Comparison of ENCODE assay signal across 8 mouse cellular contexts in the genomic region with DNA sequence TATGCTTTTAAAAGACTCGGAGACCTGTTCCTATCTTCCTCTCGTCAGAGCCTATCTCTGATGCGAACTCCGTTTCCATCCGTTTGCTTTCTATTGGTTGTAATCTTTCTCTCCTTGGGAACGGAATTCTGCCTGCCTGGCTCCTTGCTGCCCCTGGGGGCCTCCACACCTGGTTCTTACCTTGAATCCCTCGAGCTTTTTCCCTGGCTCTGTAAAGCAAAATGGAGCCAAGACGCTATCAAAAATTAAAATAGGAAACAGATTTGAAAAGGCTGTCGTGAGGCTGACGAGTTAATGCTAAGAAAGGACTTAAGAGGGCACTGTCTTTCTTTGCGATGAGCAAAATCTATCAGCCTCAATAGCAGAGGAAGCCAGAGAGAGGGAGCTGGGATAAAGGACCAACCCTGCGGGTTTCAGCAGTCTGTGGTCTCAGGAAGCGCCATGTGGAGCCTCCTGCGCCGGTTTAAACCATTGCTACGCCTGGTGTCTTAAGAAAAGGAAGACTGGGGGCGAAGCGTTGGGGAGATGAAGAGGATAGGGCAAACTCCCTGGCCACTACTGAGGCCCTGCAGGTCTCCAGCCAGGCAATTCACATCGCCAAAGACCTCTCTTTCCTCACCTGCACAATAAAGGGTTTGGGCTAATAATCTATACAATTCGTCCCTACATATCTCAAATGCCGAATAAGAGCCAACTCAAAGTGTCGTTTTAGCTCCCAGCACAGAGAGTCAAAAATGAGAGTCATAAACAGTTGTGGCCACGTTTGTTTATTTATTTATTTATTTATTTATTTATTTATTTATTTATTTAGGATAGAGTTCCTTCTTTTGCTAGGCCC. TPM values are rescaled to one million over a fixed set of nuclear protein-coding genes. Genes with fewer than 3 reads are reported as not detected.
A peak's percentile ranks its signal among the peaks of the same experiment; 100 is the strongest.
DNase-seq lines count a peak whose midpoint lies in the region; ATAC-seq lines count a peak whose summit lies in the region.

No protein-coding gene starts in this region.

- no peak for ATAC-seq in stomach, embryonic 16.5 days (ENCODE audit: insufficient read depth, low FRiP score)

- H3K4me3 ChIP-seq in midbrain, embryonic 10.5 days = peak overlapping the region; percentile 90
- H3K4me3 ChIP-seq in stomach, embryonic 16.5 days (replicated peaks; ENCODE audit: low read length) = peak overlapping the region; percentile 14; the same call in 1 of the 2 replicates

- intact Hi-C loops in left cerebral cortex, postnatal 4 days (cut with DNase I) = loop anchor here (10.0 kb wide), 5 partner anchors 145 to 1005 kb away; no protein-coding TSS in a partner anchor

- peaks cover 59% of the 10 kb centered on the region for H3K4me1 ChIP-seq in midbrain, embryonic 10.5 days
- peaks cover 36% of the 10 kb centered on the region for H3K4me1 ChIP-seq in stomach, embryonic 16.5 days (ENCODE audit: control insufficient read depth, insufficient read depth, low read length)

- peaks cover 1% of the 10 kb centered on the region for H3K36me3 ChIP-seq in midbrain, embryonic 10.5 days
- H3K36me3 ChIP-seq in stomach, embryonic 16.5 days (ENCODE audit: control insufficient read depth, insufficient read depth, low read length) = no peaks in the 10 kb centered on the region

- WGBS in midbrain, embryonic 10.5 days = 5% methylated on average over 23 of the region's 23 CpGs
- WGBS in stomach, embryonic 16.5 days = 7% methylated on average over 23 of the region's 23 CpGs

- peaks cover 22% of the 10 kb centered on the region for H3K27me3 ChIP-seq in midbrain, embryonic 10.5 days (ENCODE audit: low read depth, poor library complexity, severe bottlenecking)
- H3K27me3 ChIP-seq in stomach, embryonic 16.5 days (ENCODE audit: control insufficient read depth, insufficient read depth, low read length) = no peaks in the 10 kb centered on the region

- peak overlapping the region; percentile 99 for H3K27ac ChIP-seq in midbrain, embryonic 10.5 days (replicated peaks)
- peak overlapping the region; percentile 96 for H3K27ac ChIP-seq in stomach, embryonic 16.5 days (ENCODE audit: low read length)

- no peaks in the 10 kb centered on the region for H3K9me3 ChIP-seq in midbrain, embryonic 10.5 days (replicated peaks)
- no peaks in the 10 kb centered on the region for H3K9me3 ChIP-seq in stomach, embryonic 16.5 days (replicated peaks; ENCODE audit: control insufficient read depth, low read length)

- peak overlapping the region; percentile 52 for H3K9ac ChIP-seq in stomach, embryonic 16.5 days (ENCODE audit: low read length)

- DNase-seq in testis, postnatal 10 days (ENCODE audit: low spot score) = peak; percentile 63
- DNase-seq in testis, postnatal 14 days (ENCODE audit: low spot score) = no peak
- DNase-seq in cerebellum, adult 9-11 months = peak; percentile 34
- peak; percentile 25 for DNase-seq in gastrocnemius, postnatal 10 days
- DNase-seq in induced T-regulatory cell, adult 2 months (ENCODE audit: low read depth) = peak; percentile 67
- peak; percentile 57 for DNase-seq in left cerebral cortex, postnatal 4 days
- peak; percentile 65 for DNase-seq in midbrain, embryonic 10.5 days (ENCODE audit: low spot score)

- peak overlapping the region; percentile 77 for H3K4me2 ChIP-seq in stomach, embryonic 16.5 days (ENCODE audit: low read depth, low read length)

RNA-seq across cellular contexts. Expression of a gene that starts 1.3 kb away (rescaled TPM):
- 1 to 10 TPM; 6.4 to 8.2 TPM for total RNA-seq in gastrocnemius, postnatal 10 days (2021)
- 100 to 1,000 TPM; 740 to 833 TPM for total RNA-seq in left cerebral cortex, postnatal 4 days (2021)
- 7.5 and 11.2 TPM in 2 replicates for polyA plus RNA-seq in midbrain, embryonic 10.5 days (2016; fragmentation: Nextera tagmentation; extraction: Ambion mirVana)
- 8.5 and 9.3 TPM in 2 replicates for polyA plus RNA-seq in stomach, embryonic 16.5 days (2015; fragmentation: Nextera tagmentation; extraction: Ambion mirVana)

RNA-seq across cellular contexts. Expression of a gene that starts 41.4 kb away (rescaled TPM):
- 10 to 100 TPM; 16.2 to 25.9 TPM for total RNA-seq in gastrocnemius, postnatal 10 days (2021)
- 10 to 100 TPM; 38.9 to 42.2 TPM for total RNA-seq in left cerebral cortex, postnatal 4 days (2021)
- polyA plus RNA-seq in midbrain, embryonic 10.5 days (2016; fragmentation: Nextera tagmentation; extraction: Ambion mirVana) = 18.5 and 19.8 TPM in 2 replicates
- 53.1 and 59.9 TPM in 2 replicates for polyA plus RNA-seq in stomach, embryonic 16.5 days (2015; fragmentation: Nextera tagmentation; extraction: Ambion mirVana)

Comparison
In these comparisons a context has a peak if more than half of its experiments do, and no peak if none do; other contexts are left out.
1. RNA of a gene that starts 1.3 kb away (total RNA-seq): 740 to 833 TPM in left cerebral cortex, postnatal 4 days; 6.4 to 8.2 TPM in gastrocnemius, postnatal 10 days; every median in the first group is over 10 times any median in the second.